Mouse (Mus musculus): ENCODE results near the gene Olfr1233. TPM values are rescaled to one million over a fixed set of nuclear protein-coding genes. Genes with fewer than 3 reads are reported as not detected.

Gene Olfr1233
- 0.06 TPM in 1 of 2 replicates, not detected in the other for polyA plus RNA-seq (2014; fragmentation: Nextera tagmentation; extraction: Ambion mirVana)

- ATAC-seq (ENCODE audit: low read depth), result no peak
- no peak for DNase-seq (ENCODE audit: low spot score)
Measured at GRCm38 (mm10) chr2:89342298-89342697, at the start of gene Olfr1233. Gene Olfr1233 (minus strand): TSS chr2:89342398.

GRCm38 (mm10) chr2:89364765-89365164 lies 22.6 kb upstream of the Olfr1233 start, which contains the start of gene Olfr1234:
Gene Olfr1234 (minus strand): TSS chr2:89364865.
- Histone ChIP-seq H3K9ac (ENCODE audit: low read depth, low read length) (no peak within 1 kb of the TSS), H3K4me3 (ENCODE audit: low read depth, low read length) (no peak within 1 kb of the TSS), H3K4me1 (ENCODE audit: control insufficient read depth, insufficient read depth, low read length) (no peaks in the 10 kb centered on the region), H3K27me3 (replicated peaks; ENCODE audit: control insufficient read depth, insufficient read depth, low read length) (no peaks in the 10 kb centered on the region), H3K27ac (replicated peaks; ENCODE audit: low read depth, low read length) (no peak within 1 kb of the TSS), H3K36me3 (ENCODE audit: control insufficient read depth, insufficient read depth, low read length) (no peaks in the 10 kb centered on the region), H3K9me3 (ENCODE audit: control insufficient read depth, low read length) (no peaks in the 10 kb centered on the region), H3K4me2 (ENCODE audit: low read depth, low read length) (no peak within 1 kb of the TSS)
- WGBS, result 85% methylated on average over 4 of the region's 4 CpGs
- ATAC-seq (ENCODE audit: low read depth) (no peak), DNase-seq (ENCODE audit: low spot score) (no peak)

More at GRCm38 (mm10) chr2:89342298-89342697, at the start of gene Olfr1233:
- Histone ChIP-seq H3K27ac (replicated peaks; ENCODE audit: low read depth, low read length) (no peak within 1 kb of the TSS), H3K27me3 (replicated peaks; ENCODE audit: control insufficient read depth, insufficient read depth, low read length) (no peaks in the 10 kb centered on the region), H3K9ac (ENCODE audit: low read depth, low read length) (no peak within 1 kb of the TSS), H3K9me3 (ENCODE audit: control insufficient read depth, low read length) (no peaks in the 10 kb centered on the region), H3K4me2 (ENCODE audit: low read depth, low read length) (no peak within 1 kb of the TSS), H3K4me3 (ENCODE audit: low read depth, low read length) (no peak within 1 kb of the TSS), H3K36me3 (ENCODE audit: control insufficient read depth, insufficient read depth, low read length) (no peaks in the 10 kb centered on the region), H3K4me1 (ENCODE audit: control insufficient read depth, insufficient read depth, low read length) (no peaks in the 10 kb centered on the region)

GRCm38 (mm10) chr2:89329575-89329974 lies 12.6 kb downstream of the Olfr1233 start, which contains the start of gene Olfr1232:
Gene Olfr1232 (minus strand): TSS chr2:89329675.
- Histone ChIP-seq H3K4me2 (ENCODE audit: low read depth, low read length) (no peak within 1 kb of the TSS), H3K9me3 (ENCODE audit: control insufficient read depth, low read length) (no peaks in the 10 kb centered on the region), H3K4me1 (ENCODE audit: control insufficient read depth, insufficient read depth, low read length) (no peaks in the 10 kb centered on the region), H3K27ac (replicated peaks; ENCODE audit: low read depth, low read length) (no peak within 1 kb of the TSS), H3K9ac (ENCODE audit: low read depth, low read length) (no peak within 1 kb of the TSS), H3K4me3 (ENCODE audit: low read depth, low read length) (no peak within 1 kb of the TSS), H3K36me3 (ENCODE audit: control insufficient read depth, insufficient read depth, low read length) (no peaks in the 10 kb centered on the region), H3K27me3 (replicated peaks; ENCODE audit: control insufficient read depth, insufficient read depth, low read length) (no peaks in the 10 kb centered on the region)
- no peak for DNase-seq (ENCODE audit: low spot score)
- no peak for ATAC-seq (ENCODE audit: low read depth)

- ATAC-seq (ENCODE audit: low read depth) (no peak), DNase-seq (ENCODE audit: low spot score) (no peak)
- Histone ChIP-seq H3K27me3 (replicated peaks; ENCODE audit: control insufficient read depth, insufficient read depth, low read length) (no peaks in the 10 kb centered on the region), H3K4me1 (ENCODE audit: control insufficient read depth, insufficient read depth, low read length) (no peaks in the 10 kb centered on the region), H3K4me2 (ENCODE audit: low read depth, low read length) (no peak within 1 kb of the TSS), H3K9ac (ENCODE audit: low read depth, low read length) (no peak within 1 kb of the TSS), H3K9me3 (ENCODE audit: control insufficient read depth, low read length) (no peaks in the 10 kb centered on the region), H3K4me3 (ENCODE audit: low read depth, low read length) (no peak within 1 kb of the TSS), H3K27ac (replicated peaks; ENCODE audit: low read depth, low read length) (no peak within 1 kb of the TSS), H3K36me3 (ENCODE audit: control insufficient read depth, insufficient read depth, low read length) (no peaks in the 10 kb centered on the region)
- WGBS, result 71% methylated on average over 2 of the region's 2 CpGs
Measured at GRCm38 (mm10) chr2:89306974-89307373, 35.2 kb downstream of the Olfr1233 start, which contains the start of gene Olfr1231. Gene Olfr1231 (minus strand): TSS chr2:89307074.

- Histone ChIP-seq H3K9me3 (ENCODE audit: control insufficient read depth, low read length) (no peaks in the 10 kb centered on the region), H3K9ac (ENCODE audit: low read depth, low read length) (no peak within 1 kb of the TSS), H3K36me3 (ENCODE audit: control insufficient read depth, insufficient read depth, low read length) (no peaks in the 10 kb centered on the region), H3K27ac (replicated peaks; ENCODE audit: low read depth, low read length) (no peak within 1 kb of the TSS), H3K4me2 (ENCODE audit: low read depth, low read length) (no peak within 1 kb of the TSS), H3K4me1 (ENCODE audit: control insufficient read depth, insufficient read depth, low read length) (no peaks in the 10 kb centered on the region), H3K27me3 (replicated peaks; ENCODE audit: control insufficient read depth, insufficient read depth, low read length) (no peaks in the 10 kb centered on the region), H3K4me3 (ENCODE audit: low read depth, low read length) (no peak within 1 kb of the TSS)
- 90% methylated on average over 1 of the region's 1 CpGs for WGBS
- DNase-seq (ENCODE audit: low spot score) (no peak), ATAC-seq (ENCODE audit: low read depth) (no peak)
Measured at GRCm38 (mm10) chr2:89297168-89297567, 45.0 kb downstream of the Olfr1233 start, which contains the start of gene Olfr1230. Gene Olfr1230 (minus strand): TSS chr2:89297268.

GRCm38 (mm10) chr2:89287914-89288313 lies 54.3 kb downstream of the Olfr1233 start, which contains the start of gene Olfr1229:
Gene Olfr1229 (minus strand): TSS chr2:89288014.
- no peak within 1 kb of the TSS for H3K9ac ChIP-seq (ENCODE audit: low read depth, low read length)
- no peaks in the 10 kb centered on the region for H3K9me3 ChIP-seq (ENCODE audit: control insufficient read depth, low read length)
- H3K36me3 ChIP-seq (ENCODE audit: control insufficient read depth, insufficient read depth, low read length), result no peaks in the 10 kb centered on the region
- no peaks in the 10 kb centered on the region for H3K4me1 ChIP-seq (ENCODE audit: control insufficient read depth, insufficient read depth, low read length)
- no peak for DNase-seq (ENCODE audit: low spot score)
- 81% methylated on average over 2 of the region's 2 CpGs for WGBS
- no peak within 1 kb of the TSS for H3K4me3 ChIP-seq (ENCODE audit: low read depth, low read length)
- ATAC-seq (ENCODE audit: low read depth), result no peak
- no peaks in the 10 kb centered on the region for H3K27me3 ChIP-seq (replicated peaks; ENCODE audit: control insufficient read depth, insufficient read depth, low read length)
- no peak within 1 kb of the TSS for H3K4me2 ChIP-seq (ENCODE audit: low read depth, low read length)
- H3K27ac ChIP-seq (replicated peaks; ENCODE audit: low read depth, low read length), result no peak within 1 kb of the TSS

Other genes starting within 250 kb of the Olfr1233 start
- not detected in 2 replicates for gene Olfr1220, start 235.6 kb downstream of the Olfr1233 start, polyA plus RNA-seq (2014; fragmentation: Nextera tagmentation; extraction: Ambion mirVana)
- gene Olfr1221, start 225.1 kb downstream of the Olfr1233 start, polyA plus RNA-seq (2014; fragmentation: Nextera tagmentation; extraction: Ambion mirVana), result 0.04 TPM in 1 of 2 replicates, not detected in the other
- gene Olfr1222, start 209.3 kb downstream of the Olfr1233 start, polyA plus RNA-seq (2014; fragmentation: Nextera tagmentation; extraction: Ambion mirVana), result 0.06 TPM in 1 of 2 replicates, not detected in the other
- not detected in 2 replicates for gene Olfr1223, start 190.8 kb downstream of the Olfr1233 start, polyA plus RNA-seq (2014; fragmentation: Nextera tagmentation; extraction: Ambion mirVana)
- not detected in 2 replicates for gene Olfr1224-ps1, start 178.3 kb downstream of the Olfr1233 start, polyA plus RNA-seq (2014; fragmentation: Nextera tagmentation; extraction: Ambion mirVana)
- gene Olfr1225, start 167.7 kb downstream of the Olfr1233 start, polyA plus RNA-seq (2014; fragmentation: Nextera tagmentation; extraction: Ambion mirVana), result not detected in 2 replicates
- 0.08 and 0.14 TPM in 2 replicates for gene Olfr1226, start 142.3 kb downstream of the Olfr1233 start, polyA plus RNA-seq (2014; fragmentation: Nextera tagmentation; extraction: Ambion mirVana)
- not detected in 2 replicates for gene Olfr1228, start 88.3 kb downstream of the Olfr1233 start, polyA plus RNA-seq (2014; fragmentation: Nextera tagmentation; extraction: Ambion mirVana)
- gene Olfr1229, start 54.4 kb downstream of the Olfr1233 start, polyA plus RNA-seq (2014; fragmentation: Nextera tagmentation; extraction: Ambion mirVana), result not detected in 2 replicates
- not detected in 2 replicates for gene Olfr1230, start 45.1 kb downstream of the Olfr1233 start, polyA plus RNA-seq (2014; fragmentation: Nextera tagmentation; extraction: Ambion mirVana)
- gene Olfr1231, start 35.3 kb downstream of the Olfr1233 start, polyA plus RNA-seq (2014; fragmentation: Nextera tagmentation; extraction: Ambion mirVana), result 0.04 TPM in 1 of 2 replicates, not detected in the other
- not detected in 2 replicates for gene Olfr1232, start 12.7 kb downstream of the Olfr1233 start, polyA plus RNA-seq (2014; fragmentation: Nextera tagmentation; extraction: Ambion mirVana)
- gene Olfr1234, start 22.5 kb upstream of the Olfr1233 start, polyA plus RNA-seq (2014; fragmentation: Nextera tagmentation; extraction: Ambion mirVana), result not detected in 2 replicates
- not detected in 2 replicates for gene Olfr1238, start 67.3 kb upstream of the Olfr1233 start, polyA plus RNA-seq (2014; fragmentation: Nextera tagmentation; extraction: Ambion mirVana)
- gene Olfr1239, start 78.0 kb upstream of the Olfr1233 start, polyA plus RNA-seq (2014; fragmentation: Nextera tagmentation; extraction: Ambion mirVana), result not detected in 2 replicates
- gene Olfr1240, start 100.6 kb upstream of the Olfr1233 start, polyA plus RNA-seq (2014; fragmentation: Nextera tagmentation; extraction: Ambion mirVana), result not detected in 2 replicates
- gene Olfr1241, start 144.7 kb upstream of the Olfr1233 start, polyA plus RNA-seq (2014; fragmentation: Nextera tagmentation; extraction: Ambion mirVana), result not detected in 2 replicates
- gene Olfr1242, start 155.9 kb upstream of the Olfr1233 start, polyA plus RNA-seq (2014; fragmentation: Nextera tagmentation; extraction: Ambion mirVana), result not detected in 2 replicates
- not detected in 2 replicates for gene Olfr1243, start 189.1 kb upstream of the Olfr1233 start, polyA plus RNA-seq (2014; fragmentation: Nextera tagmentation; extraction: Ambion mirVana)
- not detected in 2 replicates for gene Olfr1245, start 236.0 kb upstream of the Olfr1233 start, polyA plus RNA-seq (2014; fragmentation: Nextera tagmentation; extraction: Ambion mirVana)

Measured in embryonic facial prominence, embryonic 14.5 days (tissue).